Mouse (Mus musculus) WW6 (cell line): ENCODE measurements around the gene Atg2b.
A peak's percentile ranks its signal among the peaks of the same experiment; 100 is the strongest.

Experiments
- DNase-seq: peaks from one replicate; pipeline ENCODE4 v3.0.0-alpha.2; 2013; ENCODE audit warnings: low read depth, low spot score

The Atg2b gene

DNA sequence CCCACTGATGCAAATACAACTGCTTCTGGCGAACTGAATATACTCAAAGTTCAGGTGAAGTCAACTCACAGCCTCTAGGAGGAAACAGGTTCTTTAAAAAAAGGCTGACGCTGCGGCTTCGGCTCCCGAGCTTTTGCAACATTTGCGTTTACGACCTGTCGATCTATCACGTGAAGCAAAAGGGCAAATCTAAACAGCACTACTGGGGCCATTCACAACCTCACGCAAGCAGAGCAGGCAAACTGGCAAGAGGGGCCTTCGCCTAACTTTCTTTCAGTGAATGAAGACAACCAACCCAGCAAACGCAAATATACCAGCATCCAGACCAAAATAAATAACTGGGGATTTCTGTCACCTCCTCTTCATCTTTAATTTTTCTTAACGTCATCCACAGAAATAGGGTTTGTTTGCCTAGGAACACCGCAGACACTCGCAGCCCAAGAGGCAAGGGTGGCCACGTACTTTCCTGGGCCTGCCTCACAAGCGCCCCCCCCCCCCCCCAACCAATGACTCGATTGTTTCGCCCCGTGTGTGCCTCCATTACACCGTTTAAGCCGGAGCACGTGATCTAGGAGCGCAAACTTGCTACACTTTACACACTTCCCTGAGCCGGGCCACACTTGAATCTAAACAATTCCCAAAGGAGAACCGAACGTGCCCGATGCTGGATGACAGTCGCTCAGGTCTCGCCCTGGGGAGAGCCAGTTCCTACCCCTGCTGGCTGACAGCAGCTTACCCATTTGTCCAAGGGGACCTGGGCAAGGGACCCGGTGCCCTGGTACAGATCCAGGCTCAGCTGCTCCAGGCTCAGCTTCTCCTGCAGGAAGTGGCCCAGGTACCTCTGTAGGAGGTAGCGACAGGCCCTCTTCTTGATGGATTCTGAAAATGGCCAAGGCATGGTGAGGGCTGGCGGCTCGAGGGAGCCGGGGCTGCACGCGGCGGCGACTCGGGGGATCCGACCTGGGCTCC is 794 bp downstream of the Atg2b start, which contains the start of gene Gskip:
Gskip (plus strand) TSS at position 897 of the 969 bp plus-strand sequence.
- no peak for DNase-seq

DNA sequence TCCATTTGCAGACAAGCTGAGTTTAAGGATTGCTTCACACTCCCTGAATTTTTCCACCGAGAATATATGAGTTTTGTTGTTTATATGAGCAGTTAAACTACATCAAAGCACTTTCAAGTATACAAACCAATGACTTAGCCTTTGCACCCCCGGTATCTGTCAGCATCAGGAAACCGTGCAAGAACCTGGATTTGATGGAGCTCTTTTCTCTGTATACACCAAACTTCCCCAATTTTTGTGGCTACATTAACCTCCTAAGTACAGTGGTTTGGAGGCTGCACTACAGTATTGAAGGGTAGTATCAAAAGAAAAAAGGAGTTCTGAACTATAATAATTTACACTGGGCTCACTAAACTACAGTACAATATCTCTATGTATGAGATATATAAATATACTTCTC is 6.2 kb downstream of the Atg2b start:
- no peak for DNase-seq

DNA sequence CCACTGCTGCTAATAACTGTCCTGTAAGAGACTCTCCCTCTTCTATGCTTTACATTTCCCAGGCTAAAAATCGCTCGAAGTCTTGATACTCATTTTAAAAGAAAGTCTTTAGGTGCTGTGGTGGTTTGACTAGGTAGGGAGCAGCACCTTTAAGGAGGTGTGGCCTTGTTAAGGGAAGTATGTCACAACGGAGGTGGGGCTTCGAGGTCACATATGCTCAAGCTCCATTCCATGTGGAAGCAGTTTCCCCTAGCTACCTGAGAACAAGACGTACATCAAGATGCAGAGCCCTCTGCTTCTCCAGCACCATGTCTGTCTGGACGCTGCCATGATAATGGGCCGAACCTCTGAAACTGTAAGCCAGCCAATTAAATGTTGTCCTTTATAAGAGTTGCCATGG is 6.8 kb downstream of the Atg2b start:
- DNase-seq = no peak

DNA sequence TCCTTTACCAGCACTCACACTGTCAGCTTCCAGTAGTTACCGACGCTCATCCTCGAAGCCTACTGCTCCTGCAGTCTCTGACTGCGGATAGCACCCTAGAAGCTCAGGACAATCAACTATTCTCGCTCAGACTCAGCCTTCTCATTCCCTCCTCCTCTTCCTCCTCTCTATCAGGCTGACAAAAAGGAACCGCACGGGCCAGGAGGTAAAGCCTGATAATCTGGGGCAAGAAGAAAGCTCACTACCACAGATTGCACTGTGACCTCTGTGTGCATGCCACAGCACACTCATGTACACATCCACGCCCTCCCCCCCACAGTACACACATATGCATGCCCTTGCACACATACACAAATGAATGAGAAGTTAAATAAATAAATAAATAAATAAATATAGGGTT is 8.7 kb downstream of the Atg2b start:
- DNase-seq = no peak

DNA sequence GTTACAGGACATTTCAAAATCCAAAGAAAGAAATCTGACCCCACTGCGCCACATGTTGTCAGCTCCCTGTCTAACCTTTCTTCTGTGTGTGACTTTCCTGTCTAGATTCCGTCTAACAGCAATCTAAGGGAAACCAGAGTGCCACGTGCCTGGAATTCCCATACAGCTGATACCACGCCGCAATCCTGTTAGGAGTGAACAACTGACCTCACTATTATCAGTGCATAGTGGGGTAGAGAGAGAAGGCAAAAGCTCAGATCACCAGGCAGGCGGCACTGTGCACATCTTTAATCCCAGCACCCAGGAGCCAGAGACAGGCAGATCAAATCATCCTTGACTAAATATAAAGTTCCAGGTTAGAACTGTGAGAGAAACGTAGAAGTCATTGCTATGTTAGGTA is 29.2 kb downstream of the Atg2b start:
- no peak for DNase-seq

DNA sequence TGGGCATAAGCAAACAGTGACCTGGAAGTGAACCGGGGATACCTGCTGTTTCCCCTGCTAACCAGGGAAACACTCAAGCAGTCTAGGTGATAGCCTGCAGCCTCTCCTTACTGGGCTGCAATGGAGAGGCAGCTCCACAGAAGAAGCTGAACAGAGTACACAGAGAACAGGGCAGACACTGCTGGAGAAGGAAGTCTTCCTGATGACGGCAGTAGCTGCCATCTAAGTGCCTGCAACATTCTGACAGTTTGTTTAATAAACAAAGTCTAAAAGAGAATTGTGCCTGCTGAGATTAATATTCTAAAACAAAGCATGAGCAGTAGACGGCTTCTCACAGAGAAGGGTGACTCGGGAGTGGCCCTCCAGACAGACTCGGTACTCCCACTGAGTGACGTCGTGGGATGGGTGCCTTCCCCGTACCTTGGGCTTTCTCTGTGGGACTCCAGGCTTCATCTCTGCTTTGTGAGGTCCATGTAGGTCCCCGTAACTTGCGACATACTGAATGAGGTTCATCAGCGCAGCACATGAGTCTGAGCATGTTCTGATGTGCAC is 42.2 kb downstream of the Atg2b start:
- DNase-seq = no peak

DNA sequence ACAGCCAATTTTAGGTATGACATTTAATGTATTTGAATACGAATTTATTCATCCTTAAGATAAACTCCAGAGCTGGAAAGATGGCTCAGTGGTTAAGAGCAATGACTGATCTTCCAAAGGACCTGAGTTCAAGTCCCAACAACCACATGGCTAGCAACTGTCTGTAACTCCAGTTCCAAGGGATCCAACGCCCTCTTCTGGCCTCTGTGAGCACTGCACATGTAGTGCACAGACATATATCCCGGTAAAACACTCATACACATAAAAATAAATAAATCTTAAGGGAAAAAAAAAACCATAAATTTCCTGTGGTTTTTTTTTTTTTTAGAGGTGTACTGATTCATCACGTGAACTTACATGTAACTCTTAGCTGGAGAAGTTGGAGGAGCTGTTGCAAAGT is 47.5 kb downstream of the Atg2b start:
- DNase-seq = no peak

DNA sequence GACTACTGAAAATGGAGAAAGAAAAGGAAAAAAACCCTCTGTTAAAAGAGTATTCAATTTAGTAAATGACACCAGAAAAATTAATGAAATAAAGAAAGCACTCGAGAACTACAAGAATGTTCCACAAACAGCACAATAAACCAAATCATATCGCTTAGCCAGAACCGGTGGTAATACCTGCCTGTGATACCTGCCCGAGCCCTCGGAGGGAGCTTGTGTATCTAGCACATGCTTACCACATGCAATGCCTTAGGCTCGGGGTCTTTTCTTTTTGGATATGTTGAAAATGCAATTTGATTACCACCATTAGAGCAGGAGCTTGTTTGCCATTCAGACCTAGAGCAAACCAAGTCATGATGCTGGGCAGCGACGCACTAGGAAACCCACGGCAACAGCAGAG is 48.5 kb downstream of the Atg2b start:
- no peak for DNase-seq

DNA sequence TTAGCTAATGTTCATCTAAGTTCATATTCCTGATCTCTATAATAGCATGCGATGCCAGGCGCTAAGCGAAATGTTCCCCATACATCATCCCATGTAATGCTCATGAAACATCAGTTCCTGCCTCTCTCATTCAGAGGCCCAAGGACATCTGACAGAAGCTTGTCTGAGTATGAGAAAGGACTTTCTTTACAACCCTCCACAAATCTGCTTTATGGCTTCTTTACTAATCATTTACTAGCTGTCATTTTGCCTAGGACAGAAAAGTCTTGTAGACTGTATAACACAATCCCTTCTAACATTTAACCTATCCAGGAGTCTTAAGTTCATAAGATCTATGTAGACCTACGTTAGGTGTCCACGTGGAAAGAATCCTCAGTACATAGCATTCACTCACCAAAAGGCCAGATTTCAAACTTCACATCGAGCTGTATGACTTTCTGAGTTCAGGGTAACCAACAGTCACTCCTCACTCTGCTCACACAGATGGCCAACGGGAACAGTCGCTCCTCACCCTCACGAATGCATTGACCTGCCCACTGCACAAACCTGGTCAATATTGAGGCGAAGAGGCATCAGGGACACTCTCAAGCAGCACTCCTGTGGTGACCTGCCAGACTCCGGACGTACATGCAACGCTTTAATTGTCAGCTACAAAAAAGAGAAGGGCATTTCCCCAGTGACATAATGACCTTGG is 50.5 kb downstream of the Atg2b start:
- no peak for DNase-seq

DNA sequence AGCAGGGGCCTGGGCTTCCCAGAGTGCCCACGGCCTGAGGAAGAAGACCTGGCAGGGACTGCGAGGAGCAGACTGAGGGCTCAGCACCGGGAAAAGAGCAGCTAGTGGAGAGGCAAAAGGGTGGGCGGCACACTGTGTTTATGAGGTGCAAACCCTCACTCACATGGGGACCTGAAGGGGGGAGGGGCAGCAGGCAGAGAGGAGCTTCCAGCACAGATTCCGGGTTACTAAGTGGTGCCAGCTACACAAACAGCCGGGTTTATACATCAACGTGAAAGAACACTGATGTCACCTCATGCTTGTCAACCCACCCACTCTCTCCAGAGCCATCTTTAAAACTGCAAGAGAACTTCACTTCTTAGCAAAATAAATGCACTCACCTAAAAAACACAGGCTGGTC is 59.2 kb downstream of the Atg2b start:
- DNase-seq = no peak

DNA sequence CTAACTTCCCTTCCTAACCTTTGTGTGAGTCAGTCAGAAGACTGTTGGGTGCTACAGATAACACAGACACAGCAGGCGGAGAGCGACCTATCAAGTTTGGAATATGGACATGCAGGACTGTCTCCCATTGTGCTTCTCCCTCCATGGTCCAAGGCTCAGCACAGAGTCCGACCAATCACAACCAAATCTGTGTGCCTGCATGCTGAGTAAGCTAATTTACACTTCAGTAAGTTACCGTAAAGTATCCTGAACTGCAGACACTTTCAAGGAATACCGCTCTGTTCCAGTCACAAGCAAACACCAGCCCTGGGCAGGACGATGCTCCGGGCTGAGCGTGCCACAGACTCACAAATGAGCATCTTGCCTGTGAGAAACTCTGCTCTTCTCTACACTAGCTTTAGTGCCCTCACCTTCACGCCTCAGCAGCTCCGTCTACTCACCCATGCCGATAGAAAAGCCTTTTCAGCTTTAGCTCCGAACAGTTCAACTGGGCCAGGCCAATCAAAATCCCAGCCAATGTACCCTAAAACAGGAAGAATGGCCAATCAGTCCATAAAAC is 62.0 kb downstream of the Atg2b start:
- DNase-seq = no peak

DNA sequence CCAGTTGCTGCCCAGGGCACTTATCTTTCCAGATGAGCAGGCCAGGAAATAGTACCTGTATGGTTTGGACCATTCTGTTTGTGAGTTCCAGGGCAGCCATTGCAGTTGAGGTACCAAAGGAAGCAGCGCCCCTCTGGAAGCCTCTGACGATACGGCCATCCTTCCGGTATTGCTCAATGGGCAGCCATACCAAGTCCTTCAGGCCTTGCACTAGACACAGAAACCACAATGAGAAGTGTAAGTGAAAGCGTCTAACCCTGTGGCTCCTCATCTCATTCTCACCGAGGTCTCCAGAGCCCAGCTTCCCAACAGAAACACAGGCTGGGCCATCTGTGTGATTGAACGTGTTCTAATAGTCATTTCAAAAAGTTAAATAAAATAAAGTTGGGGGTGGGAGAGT is 63.0 kb downstream of the Atg2b start:
- DNase-seq = no peak

DNA sequence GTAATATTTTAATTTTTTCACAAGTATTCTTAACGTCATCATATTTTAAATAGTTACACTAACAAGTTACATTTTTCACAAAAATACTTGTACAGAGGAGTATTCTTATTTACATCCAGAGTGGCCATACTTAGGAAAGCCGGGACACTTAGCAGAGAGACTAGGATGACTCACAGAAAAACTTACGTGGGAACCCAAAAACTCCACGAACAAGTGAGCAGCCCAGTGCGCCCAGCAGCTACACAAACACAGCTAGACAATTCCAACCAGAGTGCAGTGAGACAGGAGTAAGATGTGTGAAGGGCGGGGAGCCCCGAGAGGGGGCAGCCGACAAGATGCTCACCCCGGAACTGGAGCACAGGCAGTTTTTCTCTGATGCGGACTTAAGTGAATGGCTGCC is 71.5 kb downstream of the Atg2b start:
- DNase-seq = no peak

DNA sequence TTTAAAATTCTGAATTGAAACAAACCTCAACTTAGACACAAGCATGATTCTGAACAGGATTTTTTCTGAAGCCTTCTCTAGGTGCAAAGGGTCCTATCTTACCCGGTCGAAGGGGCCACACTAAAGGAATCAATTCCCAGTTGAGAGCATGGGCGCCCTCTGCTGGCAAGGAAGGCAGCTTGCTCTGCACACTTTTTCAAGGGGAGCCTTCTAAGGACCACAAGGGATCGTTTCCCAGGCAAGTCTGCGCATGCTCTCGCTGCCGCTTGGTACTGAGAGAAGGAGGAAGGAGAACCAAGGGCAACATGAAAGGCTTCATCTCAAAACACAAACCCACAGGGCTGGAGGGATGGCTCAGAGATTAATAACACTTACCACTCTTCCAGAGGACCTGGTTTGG is 73.3 kb downstream of the Atg2b start:
- peak; percentile 75 for DNase-seq

DNA sequence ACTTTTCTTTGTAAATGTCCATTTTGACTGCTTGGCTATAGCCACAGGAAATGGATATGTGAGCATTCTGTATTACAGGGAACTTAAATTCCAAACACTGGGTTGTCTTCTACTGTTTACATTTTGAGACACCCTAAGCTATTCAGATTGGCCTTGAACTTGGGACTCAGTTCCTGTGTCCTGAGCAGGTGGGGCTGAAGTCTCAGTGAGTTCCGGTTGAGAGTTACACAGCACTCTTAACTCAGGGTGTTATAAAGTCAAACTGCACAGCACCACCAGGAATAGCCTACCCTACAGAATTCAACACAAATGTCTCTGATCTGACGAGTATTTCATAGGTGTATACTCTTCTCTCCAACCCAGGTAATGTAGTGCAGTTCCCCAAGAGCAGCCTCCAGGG is 74.0 kb downstream of the Atg2b start:
- DNase-seq = no peak

DNA sequence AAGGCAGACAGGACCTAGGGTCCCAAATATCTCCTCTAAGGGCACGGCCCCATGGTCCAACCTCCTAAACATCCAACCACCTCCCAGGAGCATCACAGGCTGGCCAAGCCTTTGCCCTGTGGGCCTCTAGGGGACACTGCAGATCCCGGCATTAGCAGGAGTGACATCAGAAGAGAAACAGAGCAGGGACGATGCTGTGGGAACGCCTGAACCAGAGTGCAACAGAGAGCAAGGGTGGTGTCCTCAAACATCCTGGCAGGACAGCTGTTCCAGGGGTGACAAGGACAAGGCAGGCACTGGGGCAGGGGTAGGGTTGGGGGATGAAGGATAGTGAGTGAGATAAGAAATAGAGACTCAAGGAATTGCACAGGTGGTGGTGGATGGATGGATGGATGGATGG is 78.1 kb downstream of the Atg2b start:
- DNase-seq = no peak

DNA sequence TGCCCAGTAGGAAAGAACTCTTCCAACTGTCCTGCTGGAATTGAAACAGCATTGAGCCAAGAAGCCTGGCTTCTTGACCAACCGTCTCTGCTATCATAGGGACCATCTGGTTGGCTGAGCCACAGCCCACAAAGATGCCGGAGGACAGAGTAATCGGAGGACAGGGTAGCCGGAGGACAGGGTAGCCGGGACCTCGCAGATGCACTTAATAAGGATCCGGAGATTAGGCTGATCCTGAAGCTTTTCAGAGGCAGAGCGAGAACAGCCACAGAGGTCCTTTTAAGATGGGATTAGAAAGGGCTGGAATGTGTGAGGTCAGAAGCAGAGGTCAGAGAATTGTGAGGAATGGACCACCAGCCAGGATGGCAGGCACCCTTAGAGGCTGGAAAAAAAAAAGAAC is 79.8 kb downstream of the Atg2b start:
- DNase-seq = no peak

DNA sequence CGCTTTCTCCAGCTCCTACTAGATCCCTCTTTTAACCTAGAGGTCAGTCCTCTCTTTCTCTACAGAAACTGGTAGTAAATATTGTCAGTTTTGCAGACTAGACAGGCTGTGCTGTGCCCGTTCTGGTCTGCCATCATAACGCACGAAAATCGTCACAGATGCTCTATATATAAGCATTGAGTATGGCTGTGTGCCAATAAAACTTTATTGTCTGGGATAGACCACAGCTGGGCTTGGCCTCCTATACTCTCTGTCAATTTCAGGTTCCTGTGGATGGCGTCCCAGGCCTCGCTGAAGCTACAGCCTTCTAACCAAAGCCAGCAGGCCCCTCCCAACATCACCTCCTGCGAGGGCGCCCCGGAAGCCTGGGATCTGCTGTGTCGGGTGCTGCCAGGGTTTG is 81.1 kb downstream of the Atg2b start:
- DNase-seq = no peak

DNA sequence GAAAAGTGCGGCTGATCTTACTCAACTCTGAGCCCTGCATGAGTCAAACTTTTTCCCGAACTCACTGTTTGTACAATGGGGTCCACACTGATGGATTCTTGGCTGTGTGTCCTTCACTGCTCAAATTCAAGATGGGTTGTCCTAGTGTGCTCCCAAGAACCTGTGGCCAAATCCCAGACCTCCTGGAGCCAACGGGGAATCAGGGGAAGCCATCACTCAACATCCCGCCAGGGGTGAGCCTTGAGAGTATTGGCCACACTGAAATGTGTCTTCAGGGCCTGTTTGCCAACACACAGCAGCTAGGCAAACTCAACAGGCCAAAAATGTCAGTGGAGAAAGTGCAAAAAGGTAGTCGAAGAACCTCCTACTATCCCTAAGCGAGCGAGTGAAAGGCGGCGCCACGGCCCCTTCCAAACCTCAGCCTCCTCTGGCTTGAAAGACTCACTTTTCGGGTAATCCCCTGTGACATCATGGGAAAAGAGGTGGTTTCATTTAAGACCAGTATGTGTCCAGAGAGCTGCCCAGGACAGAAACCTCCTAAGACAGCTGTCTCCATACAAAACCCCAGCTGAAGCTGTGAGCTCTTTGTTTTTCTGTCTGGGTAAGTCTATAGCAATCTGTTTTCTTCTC is 82.3 kb downstream of the Atg2b start, which contains the start of gene Bdkrb1:
Bdkrb1 (plus strand) TSS at position 505 of the 630 bp plus-strand sequence.
- DNase-seq = no peak

DNA sequence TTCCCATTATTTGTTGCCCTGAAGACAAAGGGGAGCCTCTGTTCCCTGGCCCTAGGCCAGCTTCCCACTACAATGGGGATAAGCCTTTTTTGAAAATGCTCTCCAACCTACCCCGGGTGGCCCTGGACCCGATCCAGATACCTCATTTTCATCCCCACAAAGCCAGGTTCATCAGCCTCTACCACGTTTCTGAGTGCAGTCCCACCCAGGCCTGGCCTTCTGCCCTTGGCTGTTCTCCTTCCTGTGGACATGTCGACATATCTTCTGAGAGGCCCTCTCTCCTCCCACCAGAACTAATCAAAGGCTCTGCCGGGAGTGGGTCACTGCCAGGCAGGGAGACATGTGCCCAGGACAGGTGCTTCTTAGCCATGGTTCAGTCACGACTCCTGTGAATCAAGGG is 83.4 kb downstream of the Atg2b start:
- no peak for DNase-seq

DNA sequence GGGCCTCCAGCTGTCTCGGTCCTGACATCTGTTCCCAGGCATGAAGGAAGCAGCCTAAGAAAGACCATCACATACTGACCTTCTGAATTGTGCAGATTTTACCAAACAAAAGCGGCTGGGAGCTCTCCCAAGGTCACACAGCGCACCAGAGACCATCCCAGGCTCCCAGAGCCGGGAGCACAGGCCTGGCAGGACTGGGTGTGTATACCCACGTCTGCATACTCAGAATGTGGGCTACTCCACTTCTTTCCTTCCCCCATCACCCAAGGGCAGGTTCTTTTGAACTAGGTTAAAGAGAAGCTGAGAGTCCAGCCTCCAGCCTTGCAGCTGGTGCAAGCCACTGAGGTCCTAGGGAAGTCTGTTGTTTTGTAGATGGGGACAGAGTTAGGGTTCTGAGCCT is 85.9 kb downstream of the Atg2b start:
- no peak for DNase-seq

DNA sequence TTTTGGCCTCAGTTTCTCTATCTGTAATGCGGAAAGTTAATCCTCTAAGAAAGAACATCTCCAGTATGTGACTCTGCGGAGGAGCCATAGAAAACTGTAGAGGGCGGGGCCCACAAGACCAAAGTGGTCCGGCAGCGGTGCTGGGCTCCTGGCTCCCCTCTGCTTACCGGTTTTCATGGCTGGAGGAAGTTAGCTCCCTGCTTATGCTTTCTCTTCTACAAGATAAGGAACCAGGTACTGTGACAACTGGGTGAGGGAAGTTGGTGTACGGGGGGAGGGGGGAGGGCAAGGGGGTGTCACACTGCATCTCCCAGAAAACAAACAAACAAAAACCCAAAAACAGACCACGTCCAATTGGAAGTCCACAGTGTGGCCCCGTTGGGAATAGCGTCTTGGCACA is 86.5 kb downstream of the Atg2b start:
- no peak for DNase-seq
